Mouse (Mus musculus): ENCODE measurements around the gene Tlr13.

Tlr13 gene

DNA sequence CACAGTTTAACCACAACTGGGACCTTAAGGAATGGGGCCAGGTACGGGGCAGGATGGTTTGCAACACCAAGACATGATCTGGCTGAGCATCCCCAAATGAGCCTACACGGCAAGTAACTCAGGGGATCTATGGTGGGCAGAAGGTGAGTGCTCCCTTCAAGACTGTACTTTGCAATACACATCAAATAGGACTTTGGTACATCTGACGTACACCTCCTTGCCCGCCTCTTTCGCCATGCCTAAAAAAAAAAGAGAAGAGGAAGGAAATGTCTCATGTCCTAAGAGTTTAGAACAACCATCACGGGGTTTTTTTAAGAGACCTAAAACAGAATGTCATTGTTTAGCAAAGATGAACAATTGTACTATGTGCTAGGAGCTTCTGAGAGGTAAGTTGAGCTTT is at the start of gene Tlr13:
TSS of gene Tlr13 (plus strand) at position 269 of the 400 bp plus-strand sequence.
- no peak for DNase-seq (ENCODE audit: low spot score in 2 of 2)

GRCm38 (mm10) chrX:106105464-106105863 is 37.5 kb upstream of the Tlr13 start:
- peak in 1 of 2 experiments; percentile 0 for DNase-seq (ENCODE audit: low spot score in 2 of 2)

GRCm38 (mm10) chrX:106113881-106114280 is 29.1 kb upstream of the Tlr13 start:
- no peak for DNase-seq (ENCODE audit: low spot score in 2 of 2)

DNA sequence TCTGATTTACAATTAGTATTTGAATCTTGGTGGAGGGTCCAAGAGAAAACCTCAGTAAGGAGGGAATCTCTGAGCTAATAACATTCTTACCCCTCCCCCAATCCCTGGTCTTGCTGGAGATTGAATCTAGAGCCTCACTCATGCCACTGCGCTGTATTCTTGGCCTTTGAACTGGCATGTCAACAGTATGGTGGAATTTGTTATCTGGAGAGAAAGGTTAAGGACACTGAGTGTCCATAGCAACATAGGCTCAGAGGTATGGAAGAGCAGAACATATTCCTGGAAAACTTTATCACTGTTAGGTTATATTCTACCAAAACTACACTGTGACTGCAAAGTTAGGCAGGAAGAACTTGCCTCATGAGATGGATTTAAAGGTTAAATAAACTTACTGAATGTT is 28.3 kb upstream of the Tlr13 start:
- no peak for DNase-seq (ENCODE audit: low spot score in 2 of 2)

- no peak for DNase-seq (ENCODE audit: low spot score in 2 of 2)
Observed at GRCm38 (mm10) chrX:106122823-106123222, 20.2 kb upstream of the Tlr13 start.

DNA sequence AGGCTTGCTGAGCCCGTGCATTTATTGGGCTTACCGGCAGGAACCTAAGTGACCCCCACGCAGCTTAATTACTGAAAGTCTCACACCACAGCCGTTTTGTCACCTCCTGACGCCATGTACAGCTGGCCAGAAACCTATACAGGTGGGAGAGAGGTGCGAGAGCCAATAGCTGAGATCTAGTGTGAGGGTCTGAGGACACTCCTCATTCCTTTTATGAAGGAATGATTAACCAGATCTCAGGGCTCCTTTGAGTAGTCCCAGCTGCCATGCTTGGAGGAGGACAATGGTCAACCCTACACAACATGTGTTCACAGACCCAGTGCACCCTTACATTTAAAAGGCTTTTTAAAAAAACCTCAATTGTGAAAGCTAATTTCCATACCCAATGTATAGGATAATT is 14.7 kb upstream of the Tlr13 start:
- no peak for DNase-seq (ENCODE audit: low spot score in 2 of 2)

DNA sequence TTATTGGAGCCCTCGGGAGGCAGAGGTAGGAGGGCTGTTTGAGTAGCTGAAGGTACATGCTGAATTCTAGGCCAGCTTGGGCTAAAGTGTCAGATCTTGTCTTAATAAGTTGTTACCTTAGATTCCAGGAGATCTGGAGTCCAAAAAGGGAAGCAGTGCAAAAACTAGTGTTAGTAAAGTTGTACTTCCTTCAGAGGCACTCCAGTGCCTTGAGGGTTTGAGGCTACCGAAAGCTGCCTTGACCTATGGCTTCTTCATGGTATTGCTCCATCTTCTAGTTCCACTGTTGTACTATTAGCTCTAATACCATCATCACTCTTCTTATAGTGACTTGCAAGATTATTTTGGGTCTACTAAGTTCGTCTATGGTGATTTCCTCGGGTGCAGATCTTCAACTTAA is 13.1 kb upstream of the Tlr13 start:
- no peak for DNase-seq (ENCODE audit: low spot score in 2 of 2)

- DNase-seq (ENCODE audit: low spot score in 2 of 2), result no peak
Observed at GRCm38 (mm10) chrX:106134916-106135315, 8.1 kb upstream of the Tlr13 start.

DNA sequence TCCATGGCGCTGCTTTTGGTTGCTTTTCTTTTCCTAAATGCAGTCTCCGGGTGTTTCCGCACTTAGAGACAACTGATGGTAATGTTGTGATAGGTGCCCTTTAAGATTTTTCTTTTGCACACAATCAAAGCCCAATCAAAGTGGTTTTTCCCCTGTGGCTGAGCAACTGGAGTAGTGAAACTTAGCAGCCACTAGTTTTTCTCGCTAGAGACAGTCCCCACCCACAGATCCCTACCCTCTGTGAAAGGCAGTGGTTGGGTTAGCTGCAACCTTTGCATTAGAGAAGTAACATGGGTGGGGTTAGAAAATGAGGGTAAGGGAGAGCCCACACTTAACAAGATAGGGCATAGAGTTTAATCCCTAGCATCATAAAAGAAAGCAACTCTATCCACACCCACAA is 7.5 kb upstream of the Tlr13 start:
- no peak for DNase-seq (ENCODE audit: low spot score in 2 of 2)

DNA sequence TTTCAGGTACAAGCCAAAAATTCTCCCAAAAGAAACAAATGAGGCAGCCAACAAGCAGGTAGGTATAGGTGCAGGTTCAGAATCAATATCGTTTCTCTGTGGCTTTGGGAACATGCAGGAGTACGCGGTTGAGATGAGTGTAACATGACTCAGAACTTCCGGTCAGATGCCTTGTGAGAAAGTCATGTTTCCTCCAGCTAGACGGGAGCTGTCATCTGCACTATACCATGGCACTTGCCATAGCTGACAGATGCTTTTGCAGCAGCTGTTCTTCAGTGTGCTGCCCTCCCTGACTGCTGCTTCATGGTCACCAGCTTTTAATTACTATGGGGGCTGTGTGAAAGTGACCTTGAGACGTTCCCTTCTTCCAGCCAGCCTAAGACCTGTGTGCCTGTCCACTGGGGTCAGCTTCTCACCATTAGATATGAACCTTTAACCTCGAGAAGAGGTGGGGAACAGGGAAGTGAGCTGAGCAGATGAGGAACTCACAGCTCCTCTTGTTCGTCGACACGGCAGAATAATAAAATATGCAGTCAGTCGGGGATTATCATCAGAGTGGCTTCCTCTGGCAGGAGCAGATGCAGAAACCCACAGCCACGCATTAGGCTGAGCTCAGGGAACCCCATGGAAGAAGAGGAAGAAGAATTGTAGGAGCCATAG is 7.0 kb upstream of the Tlr13 start:
- no peak for DNase-seq (ENCODE audit: low spot score in 2 of 2)

GRCm38 (mm10) chrX:106139309-106140070 is 3.5 kb upstream of the Tlr13 start:
- DNase-seq (ENCODE audit: low spot score in 2 of 2), result peak in 1 of 2 experiments; percentile 1

- no peak for DNase-seq (ENCODE audit: low spot score in 2 of 2)
Observed at GRCm38 (mm10) chrX:106148185-106148584, 5.2 kb downstream of the Tlr13 start.

- DNase-seq (ENCODE audit: low spot score in 2 of 2), result no peak
Observed at GRCm38 (mm10) chrX:106149460-106149859, 6.5 kb downstream of the Tlr13 start.

DNA sequence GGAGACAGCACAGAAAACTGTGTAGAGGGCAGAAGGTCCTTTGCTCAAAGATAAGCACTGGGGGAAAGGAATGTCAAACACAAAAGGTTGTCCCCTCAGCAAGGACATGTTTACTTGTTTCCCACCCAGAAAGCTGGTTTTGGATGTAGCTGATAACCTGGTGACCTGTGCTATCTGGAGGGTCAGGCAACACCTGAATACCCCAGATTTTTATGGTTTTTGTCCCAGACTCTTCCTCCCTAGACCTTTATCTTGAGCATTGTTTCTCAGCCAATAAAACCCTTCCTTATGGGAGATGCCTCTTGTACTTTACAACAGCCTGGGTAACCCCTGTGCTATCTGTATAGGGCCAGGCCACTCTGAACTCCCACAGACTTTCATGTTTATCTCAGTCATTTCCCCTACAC is 11.2 kb downstream of the Tlr13 start:
- DNase-seq (ENCODE audit: low spot score in 2 of 2), result no peak

- no peak for DNase-seq (ENCODE audit: low spot score in 2 of 2)
Observed at GRCm38 (mm10) chrX:106155892-106156291, 12.9 kb downstream of the Tlr13 start.

DNA sequence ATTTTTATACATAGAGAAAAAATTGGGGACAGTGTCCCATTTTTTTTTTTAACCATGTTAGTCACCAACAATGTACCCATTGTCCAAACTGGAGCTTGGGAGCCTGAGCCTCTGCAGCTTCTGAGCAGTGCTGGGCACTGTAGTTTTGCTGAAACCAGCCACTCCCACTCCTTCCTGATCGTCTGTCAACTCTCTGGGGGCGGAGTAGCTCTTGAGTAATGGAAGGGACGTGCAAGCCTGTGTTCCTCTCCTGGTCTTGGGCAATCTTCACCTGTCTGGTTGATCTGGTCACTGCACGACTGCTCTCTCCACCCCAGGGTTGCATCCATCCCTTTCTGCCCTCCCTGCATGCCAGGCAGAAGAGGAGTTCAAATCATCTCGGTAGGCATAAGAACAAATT is 21.0 kb downstream of the Tlr13 start:
- no peak for DNase-seq (ENCODE audit: low spot score in 2 of 2)

GRCm38 (mm10) chrX:106164555-106164954 is 21.6 kb downstream of the Tlr13 start:
- DNase-seq (ENCODE audit: low spot score in 2 of 2), result no peak

- no peak for DNase-seq (ENCODE audit: low spot score in 2 of 2)
Observed at GRCm38 (mm10) chrX:106165089-106165488, 22.1 kb downstream of the Tlr13 start.

GRCm38 (mm10) chrX:106171106-106171852 is 28.3 kb downstream of the Tlr13 start:
- DNase-seq (ENCODE audit: low spot score in 2 of 2), result peak; percentile 52 to 53

DNA sequence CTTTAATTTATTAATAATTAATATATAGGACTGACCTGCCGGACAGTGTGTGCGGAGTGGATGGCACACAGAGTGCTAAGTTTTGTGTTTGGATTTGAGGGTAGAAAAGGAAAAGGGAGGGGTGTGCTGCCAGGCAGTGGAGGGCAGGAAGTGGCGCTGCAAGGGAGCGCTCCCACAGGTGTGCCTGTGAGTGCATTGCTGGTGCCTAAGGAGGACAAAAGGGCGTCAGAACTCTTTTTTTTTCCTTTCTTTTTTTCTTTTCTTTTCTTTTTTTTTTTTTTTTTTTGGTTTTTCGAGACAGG is 28.8 kb downstream of the Tlr13 start:
- DNase-seq (ENCODE audit: low spot score in 2 of 2), result no peak

GRCm38 (mm10) chrX:106176331-106176730 is 33.3 kb downstream of the Tlr13 start:
- DNase-seq (ENCODE audit: low spot score in 2 of 2), result no peak

GRCm38 (mm10) chrX:106184279-106184678 is 41.3 kb downstream of the Tlr13 start:
- no peak for DNase-seq (ENCODE audit: low spot score in 2 of 2)

DNA sequence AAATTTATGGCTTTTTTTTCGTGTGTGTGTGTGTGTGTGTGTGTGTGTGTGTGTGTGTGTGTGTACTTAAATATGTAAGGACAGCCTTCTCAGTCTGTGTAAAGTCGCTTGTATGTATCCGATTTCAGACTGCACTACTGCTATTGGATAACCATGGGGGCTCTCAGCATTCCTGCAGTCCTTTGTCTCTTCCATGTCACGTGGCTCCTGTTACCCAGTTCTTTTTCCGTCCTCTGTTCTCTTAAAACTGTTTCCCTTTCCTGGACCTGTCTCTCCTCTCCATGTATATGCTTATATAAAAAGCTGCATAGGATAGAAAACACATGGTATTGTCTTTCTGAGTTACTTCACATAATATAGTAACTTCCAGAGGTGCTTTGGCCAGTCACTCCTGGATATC is 42.7 kb downstream of the Tlr13 start:
- DNase-seq (ENCODE audit: low spot score in 2 of 2), result no peak

Data from right cerebral cortex, postnatal 36 days (tissue).